Mouse (Mus musculus): ENCODE data around the gene Phlpp1. TPM values are rescaled to one million over a fixed set of nuclear protein-coding genes. Genes with fewer than 3 reads are reported as not detected.

Phlpp1 gene
- total and polyA plus RNA-seq, 3 experiments = 5.0 to 9.4 TPM; not detected in 1

- H3K9me3 ChIP-seq (replicated peaks; ENCODE audit: insufficient read depth, low read length) = no peaks in the 10 kb centered on the region
- peaks cover 0 to 16% of the 10 kb centered on the region in 2 experiments; a peak in 2 of 4 replicates for H3K36me3 ChIP-seq (ENCODE audit: control insufficient read depth in 1 of 2, insufficient read depth in 2 of 2, low read length in 2 of 2)
- TF ChIP-seq SMC3 (IDR thresholded peaks at IDR 0.05; ENCODE audit: low read depth, low read length) = no peak
- TF ChIP-seq RCOR1 (IDR thresholded peaks at IDR 0.05; ENCODE audit: low read depth, low read length) = no peak
- no peak for TF ChIP-seq NELFE (IDR thresholded peaks at IDR 0.05; ENCODE audit: low read depth, low read length)
- TF ChIP-seq BHLHE40 (IDR thresholded peaks at IDR 0.05; ENCODE audit: borderline replicate concordance, low read depth, low read length) = no peak
- TF ChIP-seq MEF2A (IDR thresholded peaks at IDR 0.05; ENCODE audit: extremely low read depth, insufficient replicate concordance, low read depth, low read length, poor library complexity, severe bottlenecking) = no peak
- TF ChIP-seq ETS1 (IDR thresholded peaks at IDR 0.05; ENCODE audit: low read depth, low read length) = no peak
- no peak for TF ChIP-seq KAT2A (conservative IDR thresholded peaks at IDR 0.05; ENCODE audit: low read depth, low read length)
- TF ChIP-seq GABPA (IDR thresholded peaks at IDR 0.05; ENCODE audit: low read depth, low read length) = no peak
- no peak for TF ChIP-seq MAFK (IDR thresholded peaks at IDR 0.05; ENCODE audit: borderline replicate concordance, low read depth, low read length)
- TF ChIP-seq MYC (IDR thresholded peaks at IDR 0.05; ENCODE audit: low read depth, low read length) = no peak
- TF ChIP-seq CHD2 (IDR thresholded peaks at IDR 0.05; ENCODE audit: low read length) = no peak
- no peak for TF ChIP-seq HCFC1 (IDR thresholded peaks at IDR 0.05; ENCODE audit: low read depth, low read length)
- no peak for TF ChIP-seq NRF1 (IDR thresholded peaks at IDR 0.05; ENCODE audit: insufficient read depth, low read depth, low read length, poor library complexity, severe bottlenecking)
- no peak for TF ChIP-seq POLR2AphosphoS2 (IDR thresholded peaks at IDR 0.05; ENCODE audit: low read length)
- TF ChIP-seq TCF12 (IDR thresholded peaks at IDR 0.05; ENCODE audit: low read depth, low read length) = no peak
- no peak overlapping the region for H3K27ac ChIP-seq (ENCODE audit: control insufficient read depth, low read depth, low read length)
- no peaks in the 10 kb centered on the region for H3K79me2 ChIP-seq (ENCODE audit: control insufficient read depth, insufficient read depth, low read length, poor library complexity)
- DNase-seq (ENCODE audit: low read depth, low spot score) = no peak
- no peak overlapping the region for H3K4me3 ChIP-seq (ENCODE audit: control insufficient read depth in 1 of 2, insufficient read depth in 1 of 2, low read depth in 2 of 2, low read length in 2 of 2)
- no peak overlapping the region for H3K9ac ChIP-seq (ENCODE audit: control insufficient read depth, low read depth, low read length, poor library complexity, severe bottlenecking)
- H3K4me1 ChIP-seq (ENCODE audit: control insufficient read depth in 1 of 2, insufficient read depth in 2 of 2, low read length in 2 of 2) = peaks cover 9 to 12% of the 10 kb centered on the region in 2 experiments
- peaks cover 0 to under 1% of the 10 kb centered on the region in 2 experiments; a peak in 2 of 4 replicates for H3K27me3 ChIP-seq (ENCODE audit: control insufficient read depth in 1 of 2, insufficient read depth in 2 of 2, low read length in 2 of 2)
Measured at GRCm38 (mm10) chr1:106321432-106322126, 150.0 kb downstream of the Phlpp1 start.

GRCm38 (mm10) chr1:106326691-106327090 lies 155.1 kb downstream of the Phlpp1 start:
- H3K27ac ChIP-seq (ENCODE audit: control insufficient read depth, low read depth, low read length) = no peak overlapping the region
- H3K4me3 ChIP-seq (ENCODE audit: control insufficient read depth in 1 of 2, insufficient read depth in 1 of 2, low read depth in 2 of 2, low read length in 2 of 2) = no peak overlapping the region
- DNase-seq (ENCODE audit: low read depth, low spot score) = no peak
- peaks cover 0 to 3% of the 10 kb centered on the region in 2 experiments; a peak in 3 of 4 replicates for H3K27me3 ChIP-seq (ENCODE audit: control insufficient read depth in 1 of 2, insufficient read depth in 2 of 2, low read length in 2 of 2)
- no peak overlapping the region for H3K9ac ChIP-seq (ENCODE audit: control insufficient read depth, low read depth, low read length, poor library complexity, severe bottlenecking)
- H3K9me3 ChIP-seq (replicated peaks; ENCODE audit: insufficient read depth, low read length) = no peaks in the 10 kb centered on the region
- H3K79me2 ChIP-seq (ENCODE audit: control insufficient read depth, insufficient read depth, low read length, poor library complexity) = no peaks in the 10 kb centered on the region
- TF ChIP-seq RAD21 (IDR thresholded peaks at IDR 0.05; ENCODE audit: low read depth, low read length) (no peak), NELFE (IDR thresholded peaks at IDR 0.05; ENCODE audit: low read depth, low read length) (no peak), MAZ (IDR thresholded peaks at IDR 0.05; ENCODE audit: low read depth, low read length) (no peak), SIN3A (IDR thresholded peaks at IDR 0.05; ENCODE audit: low read length) (no peak), MEF2A (IDR thresholded peaks at IDR 0.05; ENCODE audit: extremely low read depth, insufficient replicate concordance, low read depth, low read length, poor library complexity, severe bottlenecking) (no peak), USF2 (IDR thresholded peaks at IDR 0.05; ENCODE audit: borderline replicate concordance in 1 of 2, insufficient read depth in 1 of 2, low read depth in 1 of 2, low read length in 2 of 2) (no peak), ELF1 (IDR thresholded peaks at IDR 0.05; ENCODE audit: low read depth, low read length) (no peak), MYC (IDR thresholded peaks at IDR 0.05; ENCODE audit: low read depth, low read length) (no peak), ZMIZ1 (IDR thresholded peaks at IDR 0.05; ENCODE audit: low read depth, low read length) (no peak), POLR2AphosphoS5 (IDR thresholded peaks at IDR 0.05; ENCODE audit: borderline replicate concordance, low read depth, low read length) (no peak), JUND (IDR thresholded peaks at IDR 0.05; ENCODE audit: low read depth, low read length) (no peak), ZC3H11A (IDR thresholded peaks at IDR 0.05; ENCODE audit: low read depth, low read length) (no peak), GABPA (IDR thresholded peaks at IDR 0.05; ENCODE audit: low read depth, low read length) (no peak), NRF1 (IDR thresholded peaks at IDR 0.05; ENCODE audit: insufficient read depth, low read depth, low read length, poor library complexity, severe bottlenecking) (no peak)
- H3K36me3 ChIP-seq (ENCODE audit: control insufficient read depth in 1 of 2, insufficient read depth in 2 of 2, low read length in 2 of 2) = peaks cover 0 to 3% of the 10 kb centered on the region in 2 experiments; a peak in 1 of 4 replicates
- peaks cover 0 to 2% of the 10 kb centered on the region in 2 experiments; a peak in 1 of 4 replicates for H3K4me1 ChIP-seq (ENCODE audit: control insufficient read depth in 1 of 2, insufficient read depth in 2 of 2, low read length in 2 of 2)

Measured in MEL (cell line).